Mouse (Mus musculus) right cerebral cortex, postnatal 36 days (tissue): ENCODE data around the gene Apbb1ip.

Source experiments
- DNase-seq, 2 experiments: peaks; one replicate each; pipeline ENCODE4 v3.0.0; 2022; ENCODE audit warnings: low spot score in 2 of 2, mixed read lengths in 1 of 2

Gene Apbb1ip

DNA sequence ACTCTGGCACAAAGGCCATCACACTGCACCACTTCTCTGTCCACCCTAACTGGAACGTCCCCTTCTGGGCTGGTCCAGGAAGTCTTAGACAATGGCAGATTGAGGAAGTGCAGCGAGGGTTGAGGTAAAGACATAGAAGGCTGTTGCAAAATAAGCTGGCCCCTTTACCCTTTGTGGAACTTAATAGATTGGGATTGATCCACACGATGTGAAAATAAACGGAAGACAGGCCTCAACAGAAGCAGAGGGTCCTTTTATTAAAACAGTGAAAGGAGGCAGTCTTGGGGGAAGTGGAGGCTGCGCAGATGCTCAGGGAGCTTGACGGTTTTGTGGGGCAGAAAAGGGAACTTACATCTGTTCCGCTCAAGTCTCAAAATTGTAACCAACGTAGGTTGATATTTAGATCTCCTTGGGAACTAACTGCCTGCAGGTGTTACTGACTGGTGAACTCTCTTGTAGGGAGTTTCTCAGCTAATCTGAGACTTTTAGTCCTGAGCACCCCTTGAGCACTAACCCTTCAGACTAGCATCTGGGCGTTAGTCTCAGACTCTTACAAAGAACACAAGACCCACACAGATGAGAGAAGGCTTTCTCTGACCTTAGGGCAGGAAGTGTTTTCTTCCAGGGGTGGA lies at the start of gene Apbb1ip:
TSS of gene Apbb1ip (plus strand) at position 546 of the 632 bp plus-strand sequence.
- no peak for DNase-seq

DNA sequence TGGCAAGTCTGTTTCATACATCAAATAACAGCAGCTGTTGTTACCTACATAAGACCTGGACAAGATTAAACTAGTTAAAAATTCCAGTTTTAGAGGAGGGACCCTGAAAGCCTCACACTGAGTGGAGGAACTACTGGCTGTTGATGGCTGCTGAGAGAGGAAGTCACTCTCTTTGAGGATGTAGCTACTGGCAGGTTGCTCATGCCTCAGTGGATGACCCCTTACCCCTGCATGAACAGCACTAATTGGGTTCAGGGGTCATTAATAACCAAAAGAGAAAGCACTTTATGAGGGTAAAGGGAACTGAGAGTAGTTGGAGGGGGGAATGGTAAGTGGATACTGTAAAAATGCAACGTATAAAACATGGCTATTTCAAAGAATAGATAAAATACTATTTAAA lies 46.8 kb upstream of the Apbb1ip start:
- DNase-seq: no peak

- no peak for DNase-seq
Measured at GRCm38 (mm10) chr2:22736134-22736533, 37.8 kb upstream of the Apbb1ip start.

- no peak for DNase-seq
Measured at GRCm38 (mm10) chr2:22739369-22739768, 34.5 kb upstream of the Apbb1ip start.

DNA sequence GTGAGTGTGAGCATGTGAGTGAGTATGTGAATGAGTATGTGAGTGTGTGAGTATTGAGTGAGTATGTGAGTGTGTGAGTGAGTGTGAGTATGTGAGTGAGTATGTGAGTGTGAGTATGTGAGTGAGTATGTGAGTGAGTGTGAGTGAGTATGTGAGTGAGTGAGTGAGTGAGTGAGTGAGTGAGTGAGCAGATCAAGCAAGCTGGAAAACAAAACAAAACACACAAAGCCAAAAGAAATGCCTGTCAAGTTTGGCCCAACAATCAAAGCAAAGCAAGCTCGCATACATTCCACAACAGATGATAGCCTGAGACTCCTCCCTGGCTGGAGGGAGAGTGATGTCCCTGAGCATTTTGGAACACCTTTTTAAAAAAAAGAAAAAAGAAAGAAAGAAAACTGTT lies 33.5 kb upstream of the Apbb1ip start:
- DNase-seq: no peak

DNA sequence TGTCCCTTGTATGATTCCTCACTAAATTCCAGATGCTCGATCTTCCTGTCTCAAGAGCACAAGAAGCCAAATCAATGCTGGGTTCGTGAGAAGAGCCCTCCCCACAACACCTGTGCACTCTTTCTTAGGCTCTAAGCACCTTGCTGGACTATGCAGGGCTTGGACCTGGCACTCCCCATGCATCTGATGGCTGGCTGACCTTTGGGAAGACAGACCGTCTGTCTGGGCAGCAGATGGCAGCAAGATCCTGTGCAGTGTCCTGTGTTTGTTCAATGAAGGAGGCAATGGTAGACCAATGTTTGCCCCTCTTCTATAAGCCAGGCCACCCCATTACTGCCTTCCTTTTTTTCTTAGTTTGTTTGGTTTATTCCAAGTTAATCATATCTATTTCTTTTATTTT lies 32.7 kb upstream of the Apbb1ip start:
- DNase-seq: no peak

GRCm38 (mm10) chr2:22744121-22744761 lies 29.7 kb upstream of the Apbb1ip start:
- DNase-seq: no peak

DNA sequence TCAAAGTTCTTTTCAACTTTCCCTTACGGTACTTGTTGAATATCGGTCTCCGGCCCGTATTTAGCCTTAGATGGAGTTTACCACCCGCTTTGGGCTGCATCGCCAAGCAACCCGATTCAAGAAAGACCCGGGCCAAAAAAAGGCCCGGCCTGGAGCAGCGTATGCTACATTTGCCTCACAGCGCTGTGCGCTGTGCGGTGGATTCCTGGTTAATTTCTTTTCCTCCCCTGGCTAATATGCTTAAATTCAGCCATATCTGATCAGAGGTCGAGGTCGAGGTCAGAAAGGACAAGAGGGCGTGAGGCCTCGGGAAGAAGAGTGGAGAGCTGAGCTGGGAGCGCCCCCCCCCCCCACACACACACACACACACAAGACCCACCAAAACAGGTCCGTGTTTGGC lies 29.0 kb upstream of the Apbb1ip start:
- DNase-seq: no peak

GRCm38 (mm10) chr2:22746785-22747184 lies 27.1 kb upstream of the Apbb1ip start:
- no peak for DNase-seq

GRCm38 (mm10) chr2:22747941-22748340 lies 26.0 kb upstream of the Apbb1ip start:
- no peak for DNase-seq

GRCm38 (mm10) chr2:22749761-22750160 lies 24.1 kb upstream of the Apbb1ip start:
- DNase-seq: no peak

DNA sequence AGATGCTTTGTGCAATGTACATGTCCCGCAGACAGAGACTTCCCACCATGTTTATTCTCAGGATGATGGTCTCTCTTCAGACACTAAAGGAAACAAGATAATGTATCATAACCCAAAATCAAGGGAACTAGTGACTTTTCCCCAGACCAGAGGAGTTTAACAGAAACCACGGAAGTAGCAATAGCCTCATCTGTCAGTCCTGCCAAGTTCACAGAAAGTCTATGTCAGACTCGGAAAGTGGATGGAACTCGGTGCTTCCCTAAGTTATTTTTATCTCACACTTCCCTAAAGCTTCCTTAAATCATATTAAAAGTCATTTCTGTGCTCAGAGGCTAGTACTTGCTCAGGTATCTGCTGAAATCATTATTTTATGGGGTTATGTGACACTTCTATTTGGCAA lies 21.4 kb upstream of the Apbb1ip start:
- no peak for DNase-seq

DNA sequence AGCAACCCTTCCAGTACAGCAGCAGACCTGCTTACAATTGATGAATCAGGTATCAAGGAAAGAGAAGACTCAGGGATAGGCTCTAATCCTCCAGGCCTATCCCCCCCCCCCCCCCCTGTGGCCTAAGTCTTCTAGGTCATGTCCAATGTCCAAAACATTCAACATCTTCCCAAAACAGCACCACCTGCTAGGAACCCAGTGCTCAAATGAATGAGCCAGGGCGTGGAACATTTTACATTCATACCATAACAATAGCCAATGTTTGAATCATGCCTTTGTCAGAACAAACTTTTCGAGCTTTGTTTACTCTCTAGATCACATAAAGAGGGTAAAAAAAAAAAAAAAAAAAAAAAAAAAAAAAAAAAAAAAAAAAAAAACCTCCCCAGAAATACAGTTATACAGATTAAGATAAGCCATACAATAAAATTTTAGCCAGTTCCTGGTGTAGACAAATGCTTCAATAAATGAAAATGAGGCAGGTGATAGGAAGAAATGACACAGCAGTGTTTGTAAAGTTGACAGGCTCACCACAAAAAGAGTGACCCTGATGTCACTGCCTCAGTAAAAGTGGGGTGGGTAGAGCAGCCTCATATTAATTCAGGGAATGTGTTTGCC lies 20.3 kb upstream of the Apbb1ip start:
- DNase-seq: no peak

GRCm38 (mm10) chr2:22754222-22754824 lies 19.6 kb upstream of the Apbb1ip start:
- DNase-seq: no peak

GRCm38 (mm10) chr2:22755561-22755960 lies 18.3 kb upstream of the Apbb1ip start:
- no peak for DNase-seq

GRCm38 (mm10) chr2:22758310-22758972 lies 15.5 kb upstream of the Apbb1ip start:
- DNase-seq: peak in 1 of 2 experiments; percentile 32

GRCm38 (mm10) chr2:22760452-22760851 lies 13.4 kb upstream of the Apbb1ip start:
- DNase-seq: no peak

GRCm38 (mm10) chr2:22761103-22761521 lies 12.8 kb upstream of the Apbb1ip start:
- no peak for DNase-seq

- peak; percentile 5 to 36 for DNase-seq
Measured at GRCm38 (mm10) chr2:22764774-22765387, 9.0 kb upstream of the Apbb1ip start.

- DNase-seq: no peak
Measured at GRCm38 (mm10) chr2:22771311-22771710, 2.6 kb upstream of the Apbb1ip start.

GRCm38 (mm10) chr2:22774181-22774751 lies 372 bp downstream of the Apbb1ip start:
- DNase-seq: peak; percentile 47 to 59
